Mouse (Mus musculus): ENCODE results near the gene Gdnf. TPM values are rescaled to one million over a fixed set of nuclear protein-coding genes. Genes with fewer than 3 reads are reported as not detected.
A peak's percentile ranks its signal among the peaks of the same experiment; 100 is the strongest.

Gene Gdnf
- total RNA-seq (2021) (under 1 TPM; 0.14 to 0.24 TPM), polyA plus RNA-seq (2012; rRNA removed) (0.12 and 0.13 TPM in 2 replicates)
- long read RNA-seq = 0 reads

DNA sequence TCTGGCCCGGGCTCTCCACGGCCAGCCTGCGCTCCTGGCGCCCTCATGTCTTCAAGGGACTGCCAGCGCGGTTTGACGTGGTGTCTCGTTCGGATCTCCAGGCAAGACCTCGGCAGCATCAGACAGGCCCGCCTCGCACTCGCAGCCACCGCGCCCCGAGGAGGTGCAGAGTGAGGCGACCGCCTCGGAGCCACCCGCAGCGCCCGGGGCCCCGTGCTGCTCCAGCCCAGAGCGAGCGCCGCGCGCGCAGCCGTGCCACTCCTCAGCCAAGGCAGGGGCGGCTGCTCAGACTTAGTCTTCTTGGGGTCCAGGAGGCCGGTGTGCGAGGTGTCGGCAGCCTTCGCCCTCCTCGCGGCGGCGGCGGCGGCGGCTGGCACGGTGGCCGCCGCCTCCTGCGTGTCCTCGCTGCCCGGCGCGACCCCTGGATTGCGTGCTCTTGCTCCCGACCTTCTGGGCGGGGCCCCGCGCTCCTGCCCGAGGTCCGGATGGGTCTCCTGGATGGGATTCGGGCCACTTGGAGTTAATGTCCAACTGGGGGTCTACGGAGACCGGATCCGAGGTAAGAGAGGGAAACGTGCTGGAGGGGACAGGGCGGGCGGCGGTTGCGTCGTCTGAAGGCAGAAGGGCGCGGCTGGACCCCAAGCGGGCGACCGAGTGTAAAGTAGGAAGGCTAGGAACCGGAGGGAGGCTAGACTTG lies at the start of gene Gdnf:
TSS of gene Gdnf (plus strand) at position 291 of the 697 bp plus-strand sequence.
- DNase-seq = peak; percentile 22

DNA sequence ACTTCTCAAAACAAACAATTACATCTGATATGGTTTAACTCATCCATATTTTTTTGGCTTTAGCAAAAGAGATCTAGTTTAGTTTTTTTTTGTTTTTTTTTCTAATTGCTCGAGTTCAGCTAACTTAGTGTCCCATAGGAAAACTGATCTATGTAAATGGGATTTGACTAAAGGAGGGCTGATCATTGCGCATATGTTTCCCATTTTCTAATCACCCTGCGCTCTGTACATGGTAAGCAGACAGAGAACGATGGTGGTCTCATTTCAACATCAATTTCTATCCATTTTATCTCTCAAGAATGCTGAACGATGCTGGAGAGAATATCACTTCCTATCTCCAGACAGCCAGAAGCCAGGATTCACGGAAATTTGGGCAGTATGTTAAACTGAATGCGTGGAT lies 43.5 kb upstream of the Gdnf start:
- no peak for DNase-seq

- DNase-seq = no peak
Observed at GRCm38 (mm10) chr15:7772983-7773382, 37.7 kb upstream of the Gdnf start.

- DNase-seq = no peak
Observed at GRCm38 (mm10) chr15:7781517-7781916, 29.1 kb upstream of the Gdnf start.

GRCm38 (mm10) chr15:7809841-7810391 lies 730 bp upstream of the Gdnf start:
- no peak for DNase-seq

- no peak for DNase-seq
Observed at GRCm38 (mm10) chr15:7811253-7811625, 593 bp downstream of the Gdnf start.

DNA sequence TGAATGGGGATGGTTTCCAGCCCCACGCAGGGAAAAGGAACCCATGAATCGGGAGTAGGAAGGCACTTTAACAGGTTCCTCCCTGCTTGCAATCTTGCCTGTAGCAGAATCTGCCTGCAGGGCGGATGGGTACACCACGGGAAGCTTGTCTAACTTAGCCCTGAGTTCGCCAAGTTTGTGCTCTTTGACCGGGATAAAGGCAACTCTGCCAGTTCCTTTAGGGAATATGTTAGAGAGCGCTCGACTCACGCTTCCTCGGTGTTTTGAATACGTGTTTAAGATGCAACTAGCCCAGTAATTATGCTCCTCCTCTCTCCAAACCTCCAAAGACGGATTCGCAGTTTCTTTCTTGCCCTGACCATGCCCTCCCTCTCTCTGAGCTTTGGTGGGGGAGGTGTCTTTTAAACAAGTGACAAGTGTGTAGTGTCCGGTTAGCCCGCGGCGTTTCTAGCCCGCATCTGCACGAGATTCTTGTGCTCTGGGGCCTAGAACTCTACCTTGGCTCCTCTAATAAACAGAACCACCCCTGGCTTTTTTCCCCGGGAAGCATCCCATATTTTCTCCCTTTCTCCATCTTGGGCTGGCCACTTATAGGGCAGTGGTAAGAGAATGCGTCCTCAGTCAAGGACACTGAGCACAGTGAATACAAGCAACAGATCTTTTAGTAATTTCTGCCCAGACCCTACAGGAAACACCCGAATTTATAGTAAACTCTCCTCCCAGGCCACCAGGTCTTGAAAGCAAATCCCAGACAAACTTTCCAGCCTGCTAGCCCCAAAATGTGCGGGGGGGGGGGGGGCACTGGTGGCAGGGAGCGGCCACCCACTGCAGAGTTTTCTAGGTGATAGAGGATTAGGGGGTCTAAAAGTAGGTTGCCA lies 1.4 kb downstream of the Gdnf start:
- DNase-seq = no peak

- peak; percentile 74 for DNase-seq
Observed at GRCm38 (mm10) chr15:7812872-7813530, 2.4 kb downstream of the Gdnf start.

DNA sequence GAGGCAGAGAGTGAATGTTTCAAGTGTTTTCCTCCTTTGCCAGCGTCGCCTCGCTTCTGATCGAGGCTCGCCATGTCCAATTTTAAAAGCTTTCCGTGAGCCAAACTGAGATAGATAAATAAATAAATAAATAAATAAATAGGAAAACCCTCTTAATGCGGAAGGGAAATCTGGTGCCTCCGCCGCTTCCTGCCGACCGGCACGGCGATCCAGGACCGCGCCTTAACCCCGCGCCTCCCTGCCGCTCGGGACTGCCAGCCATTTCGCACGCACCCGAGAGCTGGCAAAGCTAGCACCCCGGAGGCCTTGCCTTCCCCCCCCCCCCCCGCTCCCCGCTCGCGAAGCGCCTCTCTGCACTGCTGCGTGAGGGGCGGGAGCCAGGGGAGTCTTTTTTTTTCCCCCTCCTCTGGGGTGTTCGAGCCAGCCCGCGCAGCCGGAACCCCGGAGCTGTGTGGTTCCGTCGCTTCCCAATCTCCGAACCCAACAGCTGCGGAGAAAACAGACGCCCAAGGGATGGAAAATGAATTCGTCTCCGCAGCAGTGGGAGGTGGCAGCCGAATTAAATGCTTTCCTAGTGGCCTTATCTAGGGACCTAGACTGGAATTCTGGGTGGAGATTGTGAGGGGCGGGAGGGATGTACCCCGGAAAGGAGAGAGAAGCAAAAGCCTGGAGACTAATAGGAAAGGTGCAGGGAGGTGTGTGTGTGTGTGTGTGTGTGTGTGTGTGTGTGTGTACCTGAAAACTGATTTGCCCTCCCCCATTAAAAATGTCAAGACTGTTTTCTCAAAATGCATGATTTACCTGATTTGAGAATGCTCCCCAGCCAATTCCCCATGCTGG lies 3.1 kb downstream of the Gdnf start:
- peak; percentile 8 for DNase-seq

- no peak for DNase-seq
Observed at GRCm38 (mm10) chr15:7814371-7814680, 3.7 kb downstream of the Gdnf start.

DNA sequence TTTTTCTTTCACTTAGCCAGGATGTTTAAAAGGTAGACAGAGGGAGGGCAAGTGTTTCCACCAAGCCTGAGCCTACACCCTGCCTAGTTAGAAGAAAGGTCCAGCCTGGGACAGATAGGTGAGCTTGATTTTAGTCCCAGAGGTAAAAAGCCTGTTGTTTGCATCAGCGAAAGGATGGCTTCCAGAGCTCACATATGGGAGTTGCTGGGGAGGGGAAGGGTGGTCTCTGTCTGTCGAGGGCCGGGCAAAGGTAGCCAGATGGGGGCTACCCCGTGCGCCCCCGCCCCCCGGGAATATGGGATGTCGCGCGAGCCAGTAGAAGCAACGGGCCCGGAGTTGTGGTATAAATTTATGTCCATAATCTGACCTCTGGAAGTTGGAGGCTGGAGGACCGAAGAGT lies 4.3 kb downstream of the Gdnf start:
- DNase-seq = no peak

GRCm38 (mm10) chr15:7815521-7815944 lies 4.9 kb downstream of the Gdnf start:
- DNase-seq = no peak

- no peak for DNase-seq
Observed at GRCm38 (mm10) chr15:7823886-7824285, 13.2 kb downstream of the Gdnf start.

GRCm38 (mm10) chr15:7825530-7825929 lies 14.9 kb downstream of the Gdnf start:
- DNase-seq = no peak

DNA sequence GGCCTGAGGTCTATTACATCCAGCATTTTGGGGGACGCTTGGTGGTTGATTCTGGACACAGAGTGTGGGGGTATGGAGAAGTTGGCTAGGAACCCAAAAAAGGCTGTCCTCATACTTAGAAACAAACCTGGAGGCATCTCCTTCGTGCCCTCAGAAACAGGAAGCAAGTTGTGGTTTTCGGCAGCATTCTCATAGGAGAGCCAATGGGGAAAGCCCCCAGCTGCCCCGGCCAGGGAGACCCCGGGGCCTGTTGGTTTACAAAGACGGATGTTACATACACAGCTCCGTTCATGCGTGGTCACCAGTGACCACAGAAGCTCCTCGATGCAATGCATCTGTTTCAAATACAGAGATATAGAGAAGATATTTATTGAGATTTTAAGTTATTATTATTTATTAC lies 24.8 kb downstream of the Gdnf start:
- no peak for DNase-seq

DNA sequence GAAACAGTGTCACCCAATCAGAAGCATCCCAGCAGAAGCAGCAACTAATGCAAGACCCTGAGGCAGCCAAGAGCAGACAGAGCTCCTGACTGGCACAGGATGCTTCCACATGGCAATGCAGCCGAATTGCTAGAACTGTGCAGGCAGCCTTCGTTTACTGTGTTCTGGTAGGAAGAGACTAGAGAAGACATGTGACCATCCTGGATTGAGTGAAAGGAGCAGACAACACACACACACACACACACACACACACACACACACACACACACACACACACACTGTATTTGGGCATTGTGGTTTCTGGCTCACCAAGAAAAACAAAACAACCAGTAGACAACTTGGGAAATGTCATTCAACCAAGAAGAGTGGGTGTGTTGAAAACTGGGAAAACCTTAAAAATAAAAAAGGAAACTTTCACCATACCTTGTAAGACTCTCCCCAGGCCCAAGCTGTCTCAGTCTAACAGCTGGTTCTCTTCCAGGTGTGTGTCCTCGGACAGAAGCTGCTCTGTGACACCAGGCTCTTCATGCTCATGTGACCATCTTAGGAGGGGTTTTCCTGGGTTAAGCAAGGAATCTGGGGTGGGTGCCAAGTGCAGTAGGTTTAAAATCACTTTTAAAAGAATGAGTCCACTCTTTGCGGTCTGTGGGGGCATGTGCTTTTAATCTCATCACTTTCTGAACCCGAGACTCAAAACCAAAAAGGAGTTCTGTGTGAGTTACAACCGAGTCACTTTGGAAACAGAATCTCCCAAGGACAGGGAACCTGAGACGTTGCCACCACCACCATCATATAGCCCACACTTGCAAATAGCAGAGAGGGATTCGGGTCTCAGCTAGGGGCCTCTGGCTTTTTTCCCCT lies 27.6 kb downstream of the Gdnf start:
- DNase-seq = no peak

DNA sequence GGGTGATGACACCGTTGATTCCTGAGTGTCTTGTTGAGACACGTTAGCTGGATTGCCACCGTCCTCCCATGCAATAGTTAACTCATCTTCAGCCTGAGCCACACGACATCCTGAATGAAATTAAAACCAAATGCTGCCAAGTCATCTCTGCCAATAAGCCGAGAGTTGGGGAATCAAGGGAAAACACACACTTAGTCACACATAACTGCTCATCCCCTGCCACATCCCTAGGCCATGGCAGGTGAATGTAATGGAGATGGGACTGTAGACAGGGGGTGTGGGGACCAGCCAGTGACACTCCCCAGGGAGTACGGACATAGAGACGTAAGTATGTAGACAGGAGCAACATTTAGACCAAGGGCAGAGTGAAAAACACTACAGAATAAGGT lies 28.3 kb downstream of the Gdnf start:
- no peak for DNase-seq

DNA sequence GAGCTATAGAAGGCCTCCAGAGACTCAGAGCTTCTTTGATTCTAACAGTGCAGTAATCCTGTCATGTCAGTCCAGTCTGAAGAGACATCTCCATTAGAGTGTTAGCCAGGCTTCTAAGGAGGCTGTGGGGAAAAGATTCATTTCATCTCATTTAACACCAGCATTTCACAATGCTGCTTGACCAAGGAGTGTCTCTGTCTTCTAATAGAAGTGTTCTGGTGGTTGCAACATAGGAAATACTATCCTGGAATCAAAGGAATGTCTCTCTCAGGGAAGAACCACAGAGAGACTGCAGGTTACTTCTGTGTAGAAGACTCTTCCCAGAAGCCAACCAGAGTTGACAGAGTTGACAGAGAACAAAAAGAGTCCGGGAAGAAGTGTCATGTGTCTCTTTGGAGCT lies 31.0 kb downstream of the Gdnf start:
- no peak for DNase-seq

- DNase-seq = peak; percentile 17
Observed at GRCm38 (mm10) chr15:7842398-7842797, 31.8 kb downstream of the Gdnf start.

DNA sequence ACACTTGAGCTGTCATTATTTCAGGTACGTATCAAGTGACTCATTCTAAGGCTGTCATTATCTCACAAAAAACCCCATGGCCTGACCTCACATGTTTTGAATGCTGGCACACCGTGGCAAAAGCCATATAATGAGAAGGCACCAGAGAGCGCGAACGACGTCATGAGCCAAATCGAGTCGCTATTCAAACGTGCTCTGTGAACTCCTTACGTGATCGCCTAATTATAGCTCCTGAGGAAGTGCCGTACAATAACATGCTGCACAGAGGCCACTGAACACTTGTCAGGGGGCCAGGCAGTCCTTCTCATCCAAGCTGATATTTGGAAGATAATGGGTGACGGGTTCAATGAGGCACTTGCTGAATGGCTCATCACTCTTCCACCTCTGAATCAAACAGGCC lies 46.8 kb downstream of the Gdnf start:
- DNase-seq = no peak

- no peak for DNase-seq
Observed at GRCm38 (mm10) chr15:7858841-7859240, 48.2 kb downstream of the Gdnf start.
